Mouse (Mus musculus): ENCODE results near the gene Slc25a1. TPM values are rescaled to one million over a fixed set of nuclear protein-coding genes. Genes with fewer than 3 reads are reported as not detected.

The Slc25a1 gene
- polyA plus RNA-seq, 1 experiment: 46.1 TPM

DNA sequence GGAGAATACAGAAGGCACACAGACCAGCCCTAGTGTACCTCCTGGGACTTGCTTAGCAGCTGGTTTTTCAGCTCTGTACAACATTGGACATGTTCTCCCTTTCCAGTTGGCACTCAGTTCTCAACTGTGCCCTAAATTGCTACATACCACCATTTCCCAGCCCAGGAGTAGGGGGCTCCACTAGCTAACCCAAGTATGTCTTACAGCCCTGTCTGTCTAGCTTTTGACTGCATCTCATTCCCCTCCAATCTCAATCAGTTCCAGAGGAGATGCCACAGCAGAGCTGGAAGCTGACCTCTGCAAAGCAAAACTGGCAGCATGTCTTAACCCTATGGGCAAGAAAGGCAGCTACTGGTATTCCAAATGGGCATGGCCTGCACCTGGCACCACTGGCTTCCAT is 31.9 kb downstream of the Slc25a1 start:
- Histone ChIP-seq H3K27me3 (ENCODE audit: control insufficient read depth, insufficient read depth, low read length) (no peaks in the 10 kb centered on the region), H3K4me1 (ENCODE audit: control insufficient read depth, insufficient read depth, insufficient read length) (peaks cover 4% of the 10 kb centered on the region; the same call in 1 of the 2 replicates), H3K36me3 (ENCODE audit: control insufficient read depth, insufficient read depth, low read length) (peaks cover 9% of the 10 kb centered on the region), H3K27ac (ENCODE audit: insufficient read depth, low read length) (no peak overlapping the region), H3K4me3 (ENCODE audit: extremely low read depth, insufficient read depth, insufficient read length) (no peak overlapping the region)
- TF ChIP-seq CTCF (IDR thresholded peaks at IDR 0.05; ENCODE audit: extremely low read depth, insufficient read depth, insufficient read length, insufficient replicate concordance) (no peak), POLR2A (IDR thresholded peaks at IDR 0.05; ENCODE audit: low read depth, low read length) (no peak)
- DNase-seq (ENCODE audit: low read depth in 1 of 2, low spot score in 2 of 2): no peak

DNA sequence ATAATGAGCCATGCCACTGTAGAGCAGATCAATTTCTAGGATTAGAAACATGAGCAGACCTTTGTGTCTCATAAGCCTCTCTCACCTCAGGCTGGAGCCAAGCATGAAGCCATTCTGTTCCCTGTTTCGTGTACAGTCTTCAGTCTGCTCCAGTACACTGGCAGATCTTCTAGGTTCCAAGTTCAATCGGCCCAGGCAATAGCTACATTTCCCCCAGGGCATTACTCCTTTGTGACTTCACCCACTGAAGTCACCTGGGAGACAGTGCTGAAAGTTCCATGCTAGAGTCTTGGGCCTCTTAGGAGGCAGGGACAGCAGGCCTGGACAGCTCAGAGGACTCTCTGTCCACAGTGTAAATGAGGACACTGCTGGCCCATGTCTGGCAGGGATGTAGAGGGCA is 34.1 kb downstream of the Slc25a1 start, which contains the start of gene Tssk1:
Gene Tssk1 (plus strand): TSS at position 301 of the 400 bp plus-strand sequence.
- peaks cover 10% of the 10 kb centered on the region; the same call in 1 of the 2 replicates for H3K4me1 ChIP-seq (ENCODE audit: control insufficient read depth, insufficient read depth, insufficient read length)
- H3K36me3 ChIP-seq (ENCODE audit: control insufficient read depth, insufficient read depth, low read length): peaks cover 4% of the 10 kb centered on the region; the same call in 1 of the 2 replicates
- H3K27ac ChIP-seq (ENCODE audit: insufficient read depth, low read length): no peak within 1 kb of the TSS
- H3K27me3 ChIP-seq (ENCODE audit: control insufficient read depth, insufficient read depth, low read length): no peaks in the 10 kb centered on the region
- H3K4me3 ChIP-seq (ENCODE audit: extremely low read depth, insufficient read depth, insufficient read length): no peak within 1 kb of the TSS
- no peak for TF ChIP-seq POLR2A (IDR thresholded peaks at IDR 0.05; ENCODE audit: low read depth, low read length)
- no peak for TF ChIP-seq CTCF (IDR thresholded peaks at IDR 0.05; ENCODE audit: extremely low read depth, insufficient read depth, insufficient read length, insufficient replicate concordance)
- 79% methylated on average over 2 of the region's 2 CpGs for WGBS
- no peak for DNase-seq (ENCODE audit: low read depth in 1 of 2, low spot score in 2 of 2)

DNA sequence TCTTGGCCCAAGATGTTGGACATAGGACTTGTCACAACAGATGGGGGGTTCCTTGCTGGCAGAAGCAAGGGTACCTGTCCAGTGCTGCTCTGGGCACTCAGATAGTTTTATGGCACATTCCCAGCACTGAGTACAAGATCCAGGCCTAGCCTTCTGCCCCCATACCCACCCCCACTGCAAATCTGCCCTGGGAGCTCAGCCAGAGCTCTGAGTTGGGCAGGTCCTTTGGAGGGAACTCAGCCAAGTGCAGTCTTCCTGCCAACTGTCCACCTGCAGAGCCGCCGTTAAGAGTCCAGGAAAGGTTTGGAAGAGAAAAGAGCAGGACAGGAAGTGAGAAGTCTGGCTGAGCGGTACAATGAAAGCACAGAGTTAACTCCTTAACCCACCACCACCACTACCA is 35.4 kb downstream of the Slc25a1 start:
- TF ChIP-seq POLR2A (IDR thresholded peaks at IDR 0.05; ENCODE audit: low read depth, low read length): no peak
- TF ChIP-seq CTCF (IDR thresholded peaks at IDR 0.05; ENCODE audit: extremely low read depth, insufficient read depth, insufficient read length, insufficient replicate concordance): no peak
- Histone ChIP-seq H3K27ac (ENCODE audit: insufficient read depth, low read length) (no peak overlapping the region), H3K4me3 (ENCODE audit: extremely low read depth, insufficient read depth, insufficient read length) (no peak overlapping the region), H3K36me3 (ENCODE audit: control insufficient read depth, insufficient read depth, low read length) (no peaks in the 10 kb centered on the region), H3K27me3 (ENCODE audit: control insufficient read depth, insufficient read depth, low read length) (no peaks in the 10 kb centered on the region), H3K4me1 (ENCODE audit: control insufficient read depth, insufficient read depth, insufficient read length) (peaks cover 10% of the 10 kb centered on the region; the same call in 1 of the 2 replicates)
- DNase-seq (ENCODE audit: low read depth in 1 of 2, low spot score in 2 of 2): no peak
- 42% methylated on average over 3 of the region's 3 CpGs for WGBS

DNA sequence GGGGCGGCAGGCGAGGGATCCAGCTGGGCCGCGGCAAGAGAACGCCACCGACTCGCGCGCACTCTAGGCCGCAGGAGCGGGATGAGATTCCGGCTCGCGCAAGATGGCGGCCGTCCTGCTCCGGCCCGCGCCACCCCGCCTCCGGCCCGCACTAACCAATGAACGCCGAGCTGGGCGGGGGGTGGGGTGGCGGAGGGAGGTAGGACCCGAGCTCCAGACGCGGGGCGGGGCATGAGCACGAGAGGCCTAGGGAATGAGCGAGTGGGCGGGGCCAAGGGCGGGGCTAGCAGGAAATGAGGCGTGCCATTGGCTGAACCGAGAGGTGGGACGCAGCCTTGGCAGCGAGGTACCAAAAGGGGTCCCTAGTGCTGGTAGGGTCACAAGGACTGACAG is 36.5 kb downstream of the Slc25a1 start, which contains the start of gene Gm20518:
Gene Gm20518 (minus strand): TSS at position 105 of the 393 bp plus-strand sequence.
- under 1% methylated on average over 36 of the region's 38 CpGs for WGBS

DNA sequence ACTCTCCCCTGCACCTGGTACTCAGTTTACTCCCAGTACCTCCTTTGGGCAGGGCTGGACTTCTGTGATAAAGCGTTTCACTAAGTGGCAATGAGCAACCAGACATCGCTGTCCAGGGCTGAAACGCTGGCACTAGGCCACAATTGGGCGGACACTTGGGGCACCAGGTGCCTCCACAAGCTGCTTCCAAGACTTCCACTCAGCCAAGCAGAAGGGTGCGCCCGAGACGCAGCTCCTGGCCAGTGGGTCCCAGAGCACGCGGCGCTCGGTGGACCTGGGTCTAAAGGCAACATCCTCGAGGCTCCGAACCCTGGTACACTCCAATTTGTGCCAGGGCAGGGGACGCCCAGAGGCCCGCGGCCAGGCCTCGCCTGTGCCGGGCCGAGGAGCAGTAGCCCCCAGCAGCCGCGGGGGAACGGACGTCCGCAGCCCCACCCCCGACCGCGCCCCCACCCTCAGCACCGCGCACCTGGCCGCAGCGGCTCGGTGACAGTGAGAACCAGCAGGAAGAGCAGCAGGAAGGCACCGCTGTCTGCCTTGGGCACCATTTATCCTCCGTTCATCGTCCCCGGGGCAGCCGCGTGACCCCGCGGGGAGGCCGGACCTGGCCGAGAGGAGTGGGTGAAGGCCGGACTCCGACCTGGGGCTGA is 37.0 kb downstream of the Slc25a1 start:
- H3K27ac ChIP-seq (ENCODE audit: insufficient read depth, low read length): peak overlapping the region; percentile 72
- H3K4me1 ChIP-seq (ENCODE audit: control insufficient read depth, insufficient read depth, insufficient read length): peaks cover 10% of the 10 kb centered on the region; the same call in 1 of the 2 replicates
- no peaks in the 10 kb centered on the region for H3K36me3 ChIP-seq (ENCODE audit: control insufficient read depth, insufficient read depth, low read length)
- peak overlapping the region; percentile 68 for H3K4me3 ChIP-seq (ENCODE audit: extremely low read depth, insufficient read depth, insufficient read length)
- DNase-seq (ENCODE audit: low read depth in 1 of 2, low spot score in 2 of 2): no peak
- TF ChIP-seq POLR2A (IDR thresholded peaks at IDR 0.05; ENCODE audit: low read depth, low read length): no peak
- TF ChIP-seq CTCF (IDR thresholded peaks at IDR 0.05; ENCODE audit: extremely low read depth, insufficient read depth, insufficient read length, insufficient replicate concordance): no peak
- under 1% methylated on average over 44 of the region's 44 CpGs for WGBS
- no peaks in the 10 kb centered on the region for H3K27me3 ChIP-seq (ENCODE audit: control insufficient read depth, insufficient read depth, low read length)

More for the DNA sequence above, 36.5 kb downstream of the Slc25a1 start, which contains the start of gene Gm20518:
- peak within 1 kb of the TSS; percentile 72 for H3K27ac ChIP-seq (ENCODE audit: insufficient read depth, low read length)
- no peaks in the 10 kb centered on the region for H3K36me3 ChIP-seq (ENCODE audit: control insufficient read depth, insufficient read depth, low read length)
- peak; percentile 56 for TF ChIP-seq POLR2A (IDR thresholded peaks at IDR 0.05; ENCODE audit: low read depth, low read length)
- TF ChIP-seq CTCF (IDR thresholded peaks at IDR 0.05; ENCODE audit: extremely low read depth, insufficient read depth, insufficient read length, insufficient replicate concordance): no peak
- H3K27me3 ChIP-seq (ENCODE audit: control insufficient read depth, insufficient read depth, low read length): no peaks in the 10 kb centered on the region
- peaks cover 10% of the 10 kb centered on the region; the same call in 1 of the 2 replicates for H3K4me1 ChIP-seq (ENCODE audit: control insufficient read depth, insufficient read depth, insufficient read length)
- peak within 1 kb of the TSS; percentile 68 for H3K4me3 ChIP-seq (ENCODE audit: extremely low read depth, insufficient read depth, insufficient read length)
- DNase-seq (ENCODE audit: low read depth in 1 of 2, low spot score in 2 of 2): peak; percentile 91 to 99

DNA sequence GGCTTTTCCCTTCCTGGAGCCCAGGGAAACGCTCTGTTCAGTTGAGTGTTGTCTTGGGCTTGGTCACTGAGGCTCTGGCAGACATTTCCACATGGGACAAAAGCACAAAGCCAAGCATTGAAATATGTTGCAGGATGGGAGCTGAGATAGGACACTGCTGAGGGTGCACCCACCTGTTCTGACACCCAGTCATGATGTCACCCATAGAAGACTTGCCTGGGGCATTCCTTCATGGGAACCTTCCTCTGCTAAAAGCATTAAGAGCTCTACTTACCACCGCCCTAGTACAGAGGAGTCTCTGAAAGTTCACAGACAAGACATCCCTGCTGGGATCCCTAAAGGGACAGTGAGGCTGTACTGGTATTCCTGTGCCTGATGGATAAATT is 37.7 kb downstream of the Slc25a1 start:
- no peak for DNase-seq (ENCODE audit: low read depth in 1 of 2, low spot score in 2 of 2)
- TF ChIP-seq CTCF (IDR thresholded peaks at IDR 0.05; ENCODE audit: extremely low read depth, insufficient read depth, insufficient read length, insufficient replicate concordance) (no peak), POLR2A (IDR thresholded peaks at IDR 0.05; ENCODE audit: low read depth, low read length) (no peak)
- Histone ChIP-seq H3K27ac (ENCODE audit: insufficient read depth, low read length) (no peak overlapping the region), H3K36me3 (ENCODE audit: control insufficient read depth, insufficient read depth, low read length) (no peaks in the 10 kb centered on the region), H3K4me3 (ENCODE audit: extremely low read depth, insufficient read depth, insufficient read length) (peak overlapping the region; percentile 68), H3K4me1 (ENCODE audit: control insufficient read depth, insufficient read depth, insufficient read length) (peaks cover 10% of the 10 kb centered on the region; the same call in 1 of the 2 replicates), H3K27me3 (ENCODE audit: control insufficient read depth, insufficient read depth, low read length) (no peaks in the 10 kb centered on the region)
- WGBS: 78% methylated on average over 2 of the region's 2 CpGs
